Mouse (Mus musculus): ENCODE data around the gene Fzd10.

DNA sequence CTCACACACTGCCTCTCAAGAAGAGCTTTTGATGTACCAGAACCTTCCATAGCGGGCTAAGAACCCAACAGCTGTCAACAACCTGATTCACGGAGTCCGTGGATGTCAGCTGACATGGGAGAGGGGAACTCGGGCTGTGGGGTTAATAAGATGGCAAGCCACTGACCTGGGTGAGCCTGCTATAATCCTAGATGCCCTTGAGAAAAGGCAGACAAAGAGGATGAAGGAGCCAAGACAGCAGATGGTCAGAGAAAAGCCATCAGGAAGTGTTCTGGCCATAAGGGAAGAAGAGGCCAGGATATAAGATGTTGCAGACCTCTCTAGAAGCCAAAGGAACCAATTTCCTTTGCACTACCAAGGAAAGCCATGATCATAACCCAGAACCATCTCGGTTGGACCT, 45.6 kb downstream of the Fzd10 start:
- TF ChIP-seq MYOG (IDR thresholded peaks at IDR 0.05; ENCODE audit: control insufficient read depth in 1 of 3, insufficient read depth in 1 of 3, insufficient read length in 2 of 3, low read depth in 2 of 3) (no peak), TCF12 (IDR thresholded peaks at IDR 0.05; ENCODE audit: insufficient read depth, poor library complexity, severe bottlenecking) (no peak), POLR2AphosphoS2 (IDR thresholded peaks at IDR 0.05; ENCODE audit: insufficient read length, low read depth) (no peak)

Data from myocyte (in vitro differentiated cells).